Mouse (Mus musculus): ENCODE measurements around the gene Fhl2.

DNA sequence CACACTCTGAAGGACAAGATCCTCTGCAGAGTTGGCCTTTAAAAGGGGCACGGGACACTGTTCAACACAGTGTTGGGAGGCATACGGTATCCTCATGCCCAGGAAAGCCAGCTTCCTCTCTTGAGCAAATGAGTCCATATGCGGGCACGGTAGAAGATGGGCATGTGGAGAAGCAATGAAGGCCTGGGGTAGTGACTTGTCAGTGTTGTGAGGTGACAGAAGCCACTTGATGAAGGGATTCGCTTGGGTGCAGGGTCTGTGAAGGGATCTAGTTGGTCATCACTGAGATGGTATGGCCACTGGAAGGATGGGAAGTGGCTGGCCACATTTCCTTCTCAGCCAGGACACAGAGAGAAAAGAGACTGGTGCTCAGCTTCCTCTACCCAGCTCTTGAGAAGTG lies 32.2 kb downstream of the Fhl2 start:
- TF ChIP-seq EP300 (IDR thresholded peaks at IDR 0.05; ENCODE audit: low read depth), result no peak
- no peak for TF ChIP-seq CTCF (IDR thresholded peaks at IDR 0.05; ENCODE audit: low read depth)

Data from liver, postnatal 0 days (tissue).